Mouse (Mus musculus) C2C12 (cell line): Measurements from ENCODE around the gene Endov.

ENCODE experiments used
- CEBPB ChIP-seq: IDR thresholded peaks from one replicate; pipeline ENCODE4 v1.6.1; 2011; ENCODE audit warnings: low read depth, mild to moderate bottlenecking, control low read depth, moderate library complexity
- CTCF ChIP-seq: IDR thresholded peaks from one replicate; pipeline ENCODE4 v1.5.1; 2011; ENCODE audit not compliant: control insufficient read depth, insufficient read depth, insufficient read length
- MAX ChIP-seq: IDR thresholded peaks from one replicate; pipeline ENCODE4 v1.6.1; 2011; ENCODE audit warnings: mild to moderate bottlenecking, control low read depth
- MYOG ChIP-seq: IDR thresholded peaks from one replicate; pipeline ENCODE4 v1.6.1; 2011; ENCODE audit not compliant: control insufficient read depth, insufficient read length; ENCODE audit errors: extremely low read depth
- USF1 ChIP-seq: IDR thresholded peaks from one replicate; pipeline ENCODE4 v1.6.1; 2011; ENCODE audit warnings: low read depth, mild to moderate bottlenecking, control low read depth, moderate library complexity

- TF ChIP-seq CTCF = no peak
- TF ChIP-seq MAX = no peak
- no peak for TF ChIP-seq USF1
- no peak for TF ChIP-seq CEBPB
- no peak for TF ChIP-seq MYOG
Observed at GRCm38 (mm10) chr11:119521920-119522710, 31.0 kb downstream of the Endov start.
